Mouse (Mus musculus) liver, embryonic 13.5 days (tissue): ENCODE results near the gene Ccdc106. TPM values are rescaled to one million over a fixed set of nuclear protein-coding genes. Genes with fewer than 3 reads are reported as not detected.

Experiments used
- ATAC-seq: fragments of 200-750 bp; cut with Nextera tagmentation; 2 replicates; pipeline ENCODE4 v1.8.0; 2017; ENCODE audit warnings: low read depth, mild to moderate bottlenecking, moderate number of reproducible peaks, moderate library complexity
- DNase-seq: peaks from one replicate; pipeline ENCODE4 v3.0.0; 2022
- H3K27ac ChIP-seq: fragments of 300-500 bp; sonication (generic); 2 replicates; pipeline ENCODE4 v1.5.1; 2015; ENCODE audit warnings: moderate library complexity, mild to moderate bottlenecking, inconsistent platforms
- H3K27me3 ChIP-seq: fragments of 300-500 bp; sonication (generic); 2 replicates; pipeline ENCODE4 v1.6.1; 2015; ENCODE audit warnings: mild to moderate bottlenecking, inconsistent platforms
- H3K36me3 ChIP-seq: fragments of 300-500 bp; sonication (generic); 2 replicates; pipeline ENCODE4 v1.6.1; 2015; ENCODE audit warnings: mild to moderate bottlenecking, inconsistent platforms
- H3K4me1 ChIP-seq: fragments of 300-500 bp; sonication (generic); replicated peaks from 2 replicates; pipeline ENCODE4 v1.6.1; 2015; ENCODE audit warnings: inconsistent platforms
- H3K4me2 ChIP-seq: fragments of 300-500 bp; sonication (generic); 2 replicates; pipeline ENCODE4 v1.6.1; 2015; ENCODE audit warnings: inconsistent platforms, mild to moderate bottlenecking, moderate library complexity
- H3K4me3 ChIP-seq: fragments of 300-500 bp; sonication (generic); replicated peaks from 2 replicates; pipeline ENCODE4 v1.5.1; 2015; ENCODE audit warnings: mild to moderate bottlenecking, inconsistent platforms
- H3K9ac ChIP-seq: fragments of 300-500 bp; sonication (generic); 2 replicates; pipeline ENCODE4 v1.6.1; 2015; ENCODE audit warnings: mild to moderate bottlenecking, inconsistent platforms
- H3K9me3 ChIP-seq: fragments of 300-500 bp; sonication (generic); replicated peaks from 2 replicates; pipeline ENCODE4 v1.6.1; 2016; ENCODE audit warnings: inconsistent platforms
- WGBS: fragments of 180-500 bp; shearing (Covaris S2); methylation state at CpG from one replicate; pipeline ENCODE4 v1.1.7; 2015; ENCODE audit not compliant: insufficient replicate concordance; 5-methylcytosine and 5-hydroxymethylcytosine counted together
- polyA plus RNA-seq: library from polyadenylated mRNA; unstranded; fragments of >200 nt; fragmentation: Nextera tagmentation; extraction: Ambion mirVana; gene quantifications from 2 replicates; pipeline ENCODE4 v1.2.1, GENCODE M21; 2015

The Ccdc106 gene
- 0.84 and 1.4 TPM in 2 replicates for polyA plus RNA-seq

DNA sequence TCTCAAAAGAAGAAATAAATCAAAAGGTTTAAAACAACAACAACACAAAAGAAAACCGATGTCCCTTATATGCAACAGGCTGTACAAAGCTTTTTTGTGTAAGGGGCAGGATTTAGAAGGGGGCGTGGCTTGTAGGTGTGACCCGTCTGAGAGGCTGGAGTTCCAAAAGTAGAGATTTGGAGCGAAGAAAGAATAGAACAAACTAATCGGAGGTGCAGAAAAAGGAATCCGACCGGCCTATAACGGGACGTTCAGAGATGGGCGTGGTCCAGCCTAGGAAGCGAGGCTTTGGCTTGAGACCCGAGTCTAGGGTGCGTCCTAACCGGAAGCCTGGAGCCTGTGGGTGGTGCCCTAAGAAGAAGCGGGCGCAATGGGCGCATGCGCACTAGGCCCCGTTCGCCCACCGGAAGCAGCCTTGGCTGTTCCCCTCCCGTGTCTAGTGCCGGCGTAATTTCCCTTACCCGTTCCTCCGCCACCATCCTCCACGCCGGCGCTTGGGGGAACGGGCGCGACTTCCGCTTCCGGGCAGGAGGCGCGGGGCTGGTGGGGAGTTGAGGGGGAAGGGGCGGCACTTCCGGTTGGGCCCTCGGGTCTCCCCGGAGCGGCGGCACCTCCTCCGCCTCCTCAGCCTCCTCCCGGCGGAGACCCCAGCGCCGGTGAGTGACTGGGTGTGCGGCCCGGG, at the start of gene Ccdc106, which contains the start of gene Zfp865:
Gene Ccdc106 (plus strand): TSS at position 554 of the 682 bp plus-strand sequence.
Gene Zfp865 (plus strand): TSS at position 377 of the 682 bp plus-strand sequence.
- Histone ChIP-seq H3K36me3 (peaks cover 51% of the 10 kb centered on the region), H3K27me3 (no peaks in the 10 kb centered on the region), H3K9ac (peak within 1 kb of the TSS; percentile 97), H3K9me3 (peaks cover 4% of the 10 kb centered on the region; the same call in 1 of the 2 replicates), H3K4me2 (peak within 1 kb of the TSS; percentile 72), H3K27ac (peak within 1 kb of the TSS; percentile 96), H3K4me1 (peaks cover 49% of the 10 kb centered on the region), H3K4me3 (peak within 1 kb of the TSS; percentile 90)
- ATAC-seq (peak; percentile 86), DNase-seq (peak; percentile 98)
- WGBS, result under 1% methylated on average over 49 of the region's 49 CpGs

- Histone ChIP-seq H3K4me2 (no peak within 1 kb of the TSS), H3K9me3 (no peaks in the 10 kb centered on the region), H3K4me3 (no peak within 1 kb of the TSS), H3K9ac (no peak within 1 kb of the TSS), H3K27ac (no peak within 1 kb of the TSS), H3K27me3 (peaks cover 11% of the 10 kb centered on the region; the same call in 1 of the 2 replicates), H3K36me3 (no peaks in the 10 kb centered on the region), H3K4me1 (no peaks in the 10 kb centered on the region)
- ATAC-seq (no peak), DNase-seq (no peak)
- WGBS, result 18% methylated on average over 6 of the region's 6 CpGs
Observed at GRCm38 (mm10) chr7:4971068-4971467, 49.3 kb upstream of the Ccdc106 start, which contains the start of gene Sbk3. Sbk3 (minus strand) TSS chr7:4971168.

- no peak overlapping the region for H3K4me3 ChIP-seq
- no peaks in the 10 kb centered on the region; the same call in 1 of the 2 replicates for H3K9me3 ChIP-seq
- no peak overlapping the region for H3K9ac ChIP-seq
- DNase-seq, result no peak
- H3K27me3 ChIP-seq, result peaks cover 11% of the 10 kb centered on the region; the same call in 1 of the 2 replicates
- no peaks in the 10 kb centered on the region for H3K4me1 ChIP-seq
- 20% methylated on average over 7 of the region's 7 CpGs for WGBS
- no peaks in the 10 kb centered on the region for H3K36me3 ChIP-seq
- ATAC-seq, result no peak
- H3K27ac ChIP-seq, result no peak overlapping the region
- no peak overlapping the region for H3K4me2 ChIP-seq
Observed at GRCm38 (mm10) chr7:4971710-4972109, 48.6 kb upstream of the Ccdc106 start.

DNA sequence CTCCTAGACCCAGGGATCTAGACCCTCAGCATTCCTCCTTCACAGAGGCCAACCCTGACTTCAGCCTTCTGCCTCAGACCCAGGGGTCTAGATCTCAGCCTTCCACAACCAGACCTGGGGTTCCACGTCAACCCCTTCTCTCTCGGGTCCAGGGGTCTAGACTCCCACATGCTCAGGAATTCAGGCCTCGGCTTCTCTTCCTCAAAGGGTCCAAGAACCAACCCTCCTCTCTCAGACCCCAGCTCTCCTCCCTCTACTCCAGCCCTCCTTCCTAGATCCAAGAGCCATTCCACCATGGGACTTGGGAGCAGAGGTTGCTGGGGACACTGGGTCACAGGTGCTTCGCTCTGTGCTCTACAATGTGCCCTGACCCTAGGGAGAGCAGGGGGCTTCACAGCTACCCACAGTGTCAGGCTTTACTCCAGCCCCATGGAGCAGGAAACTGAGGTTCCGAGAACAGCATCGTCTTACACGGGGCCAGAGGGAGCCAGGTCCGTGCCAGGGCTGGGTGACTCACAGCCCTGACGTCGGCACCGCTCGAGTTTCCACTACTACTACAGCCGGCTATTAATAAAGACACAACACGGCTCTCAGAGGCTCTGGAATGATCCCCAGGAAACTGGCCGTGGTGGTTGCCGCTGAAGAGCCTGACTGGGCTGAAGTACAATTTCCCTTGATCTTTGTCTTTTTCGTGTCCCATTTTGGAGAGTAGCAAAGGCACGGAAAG, 47.9 kb upstream of the Ccdc106 start:
- no peak overlapping the region for H3K27ac ChIP-seq
- no peak overlapping the region for H3K4me2 ChIP-seq
- ATAC-seq, result no peak
- H3K36me3 ChIP-seq, result no peaks in the 10 kb centered on the region
- WGBS, result 50% methylated on average over 18 of the region's 18 CpGs
- no peak for DNase-seq
- no peaks in the 10 kb centered on the region; the same call in 1 of the 2 replicates for H3K9me3 ChIP-seq
- H3K27me3 ChIP-seq, result peaks cover 11% of the 10 kb centered on the region; the same call in 1 of the 2 replicates
- H3K4me3 ChIP-seq, result no peak overlapping the region
- no peak overlapping the region for H3K9ac ChIP-seq
- no peaks in the 10 kb centered on the region for H3K4me1 ChIP-seq

- ATAC-seq (peak; percentile 55; the same call in 1 of the 2 replicates), DNase-seq (no peak)
- H3K9ac ChIP-seq, result no peak overlapping the region
- no peak overlapping the region for H3K27ac ChIP-seq
- no peaks in the 10 kb centered on the region for H3K36me3 ChIP-seq
- no peaks in the 10 kb centered on the region; the same call in 1 of the 2 replicates for H3K9me3 ChIP-seq
- WGBS, result 43% methylated on average over 4 of the region's 4 CpGs
- no peaks in the 10 kb centered on the region for H3K4me1 ChIP-seq
- no peak overlapping the region for H3K4me2 ChIP-seq
- H3K27me3 ChIP-seq, result peaks cover 11% of the 10 kb centered on the region; the same call in 1 of the 2 replicates
- H3K4me3 ChIP-seq, result no peak overlapping the region
Observed at GRCm38 (mm10) chr7:4975455-4975854, 44.9 kb upstream of the Ccdc106 start.

GRCm38 (mm10) chr7:4976832-4977231, 43.5 kb upstream of the Ccdc106 start:
- no peak overlapping the region for H3K4me3 ChIP-seq
- ATAC-seq (no peak), DNase-seq (no peak)
- no peaks in the 10 kb centered on the region; the same call in 1 of the 2 replicates for H3K9me3 ChIP-seq
- H3K4me1 ChIP-seq, result no peaks in the 10 kb centered on the region
- H3K27me3 ChIP-seq, result peaks cover 10% of the 10 kb centered on the region; the same call in 1 of the 2 replicates
- no peaks in the 10 kb centered on the region for H3K36me3 ChIP-seq
- no peak overlapping the region for H3K27ac ChIP-seq
- 82% methylated on average over 7 of the region's 7 CpGs for WGBS
- H3K9ac ChIP-seq, result no peak overlapping the region
- no peak overlapping the region for H3K4me2 ChIP-seq

- no peak for DNase-seq
- Histone ChIP-seq H3K27me3 (peaks cover 12% of the 10 kb centered on the region), H3K4me1 (no peaks in the 10 kb centered on the region), H3K27ac (no peak overlapping the region), H3K36me3 (peaks cover 6% of the 10 kb centered on the region), H3K9ac (no peak overlapping the region), H3K4me2 (no peak overlapping the region), H3K4me3 (no peak overlapping the region), H3K9me3 (no peaks in the 10 kb centered on the region)
- 26% methylated on average over 2 of the region's 2 CpGs for WGBS
- no peak for ATAC-seq
Observed at GRCm38 (mm10) chr7:4988250-4988649, 32.1 kb upstream of the Ccdc106 start.

GRCm38 (mm10) chr7:4993347-4993998, 26.9 kb upstream of the Ccdc106 start:
- peaks cover 49% of the 10 kb centered on the region for H3K27me3 ChIP-seq
- H3K36me3 ChIP-seq, result peaks cover 11% of the 10 kb centered on the region
- 32% methylated on average over 54 of the region's 55 CpGs for WGBS
- no peak for ATAC-seq
- no peak overlapping the region for H3K27ac ChIP-seq
- no peaks in the 10 kb centered on the region for H3K9me3 ChIP-seq
- H3K4me2 ChIP-seq, result no peak overlapping the region
- H3K4me1 ChIP-seq, result peaks cover 7% of the 10 kb centered on the region; the same call in 1 of the 2 replicates
- H3K9ac ChIP-seq, result no peak overlapping the region
- no peak for DNase-seq
- no peak overlapping the region for H3K4me3 ChIP-seq

- no peak for DNase-seq
- 0 out of 2 replicates have a peak overlapping the region, but pooled peaks have one; percentile 60 for H3K4me2 ChIP-seq
- H3K4me3 ChIP-seq, result no peak overlapping the region
- H3K36me3 ChIP-seq, result peaks cover 11% of the 10 kb centered on the region
- no peak for ATAC-seq
- WGBS, result 39% methylated on average over 59 of the region's 59 CpGs
- no peaks in the 10 kb centered on the region for H3K9me3 ChIP-seq
- H3K4me1 ChIP-seq, result peaks cover 7% of the 10 kb centered on the region; the same call in 1 of the 2 replicates
- peaks cover 49% of the 10 kb centered on the region for H3K27me3 ChIP-seq
- H3K27ac ChIP-seq, result no peak overlapping the region
- no peak overlapping the region for H3K9ac ChIP-seq
Observed at GRCm38 (mm10) chr7:4993999-4994788, 26.2 kb upstream of the Ccdc106 start.

- Histone ChIP-seq H3K9me3 (no peaks in the 10 kb centered on the region), H3K9ac (peak overlapping the region; percentile 65), H3K27ac (no peak overlapping the region), H3K27me3 (peaks cover 49% of the 10 kb centered on the region), H3K36me3 (peaks cover 11% of the 10 kb centered on the region), H3K4me3 (peak overlapping the region; percentile 57), H3K4me2 (peak overlapping the region; percentile 60), H3K4me1 (peaks cover 7% of the 10 kb centered on the region; the same call in 1 of the 2 replicates)
- WGBS, result 4% methylated on average over 19 of the region's 19 CpGs
- ATAC-seq (no peak; the same call in 1 of the 2 replicates), DNase-seq (no peak)
Observed at GRCm38 (mm10) chr7:4995268-4996002, 24.9 kb upstream of the Ccdc106 start.
